Mouse (Mus musculus): ENCODE data around the gene Pmm1. TPM values are rescaled to one million over a fixed set of nuclear protein-coding genes. Genes with fewer than 3 reads are reported as not detected.

The Pmm1 gene
- polyA plus RNA-seq, 1 experiment from 2014 or later = 108 TPM

DNA sequence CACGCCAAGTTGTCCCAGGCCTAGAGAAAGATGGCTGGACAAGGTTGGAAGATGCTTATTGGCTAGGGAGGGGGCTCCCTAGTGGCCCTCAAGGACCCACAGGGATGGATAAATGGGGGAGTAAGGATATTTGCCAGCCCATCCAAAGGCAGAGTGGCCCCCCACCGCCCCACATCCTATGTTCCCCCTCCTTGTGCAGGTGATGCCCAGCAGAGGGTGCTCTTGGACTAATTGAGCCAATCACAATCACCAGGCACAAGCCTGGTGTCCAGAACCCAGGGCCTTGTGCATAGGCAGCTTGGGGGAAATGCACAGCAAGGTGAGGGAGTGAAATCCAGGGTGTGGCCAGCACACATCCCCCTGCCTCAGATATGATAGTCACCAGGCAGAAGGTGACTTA is 22.5 kb downstream of the Pmm1 start:
- Histone ChIP-seq H3K36me3 (no peaks in the 10 kb centered on the region), H3K27ac (replicated peaks) (peak overlapping the region; percentile 92), H3K9ac (peak overlapping the region; percentile 76), H3K27me3 (no peaks in the 10 kb centered on the region), H3K4me1 (replicated peaks) (peaks cover 35% of the 10 kb centered on the region), H3K4me3 (peak overlapping the region; percentile 60), H3K4me2 (peak overlapping the region; percentile 72), H3K9me3 (no peaks in the 10 kb centered on the region)
- WGBS = 28% methylated on average over 2 of the region's 2 CpGs
- peak; percentile 20; the same call in 1 of the 2 replicates for ATAC-seq (ENCODE audit: low FRiP score, low read depth)

DNA sequence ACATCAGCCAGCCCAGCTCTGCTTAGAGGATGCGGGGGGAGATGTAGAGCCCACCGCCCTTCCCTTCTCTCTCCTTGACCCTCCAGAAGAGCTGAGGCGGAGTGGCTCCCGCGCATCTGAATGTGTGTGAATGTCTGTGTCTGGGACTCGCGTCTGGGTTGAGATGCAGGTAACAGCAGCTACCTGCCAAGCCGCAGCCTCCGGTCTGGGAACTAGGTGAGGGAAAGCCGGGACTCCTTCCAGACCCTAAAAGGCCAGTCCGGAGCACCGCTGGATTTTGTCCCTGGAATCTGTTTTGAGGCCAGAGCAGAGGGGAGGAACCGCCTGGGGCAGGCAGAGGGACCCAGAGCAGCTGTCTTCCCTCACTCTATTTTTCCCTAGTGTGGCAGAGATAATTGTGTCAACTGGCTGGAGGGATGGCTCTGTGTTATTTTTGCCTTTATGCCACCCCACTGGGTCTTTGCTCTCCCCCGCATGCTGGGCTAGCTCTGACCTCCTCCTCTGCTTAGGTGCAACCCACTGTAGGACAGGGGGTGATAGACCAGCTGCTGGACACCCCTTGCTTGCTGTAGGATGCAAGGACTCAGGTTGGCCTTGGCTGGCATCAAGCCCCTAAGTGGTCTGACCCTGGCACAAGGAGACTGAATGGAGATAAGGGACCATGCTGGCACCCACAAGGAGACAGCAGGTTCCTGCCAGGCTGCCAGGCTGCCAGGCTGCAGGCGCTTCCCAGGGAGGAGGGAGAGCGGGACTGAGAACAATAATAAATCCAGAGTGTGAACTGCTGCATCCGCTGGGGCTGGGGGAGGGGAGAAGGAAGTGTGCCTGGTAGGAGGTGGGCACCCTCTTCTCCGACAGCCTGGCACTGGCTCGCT is 23.4 kb downstream of the Pmm1 start:
- Histone ChIP-seq H3K36me3 (no peaks in the 10 kb centered on the region), H3K4me1 (replicated peaks) (peaks cover 38% of the 10 kb centered on the region), H3K27me3 (no peaks in the 10 kb centered on the region), H3K9ac (peak overlapping the region; percentile 76), H3K9me3 (no peaks in the 10 kb centered on the region), H3K27ac (replicated peaks) (peak overlapping the region; percentile 92), H3K4me2 (peak overlapping the region; percentile 72), H3K4me3 (peak overlapping the region; percentile 60)
- 3% methylated on average over 17 of the region's 19 CpGs for WGBS
- ATAC-seq (ENCODE audit: low FRiP score, low read depth) = peak; percentile 43

DNA sequence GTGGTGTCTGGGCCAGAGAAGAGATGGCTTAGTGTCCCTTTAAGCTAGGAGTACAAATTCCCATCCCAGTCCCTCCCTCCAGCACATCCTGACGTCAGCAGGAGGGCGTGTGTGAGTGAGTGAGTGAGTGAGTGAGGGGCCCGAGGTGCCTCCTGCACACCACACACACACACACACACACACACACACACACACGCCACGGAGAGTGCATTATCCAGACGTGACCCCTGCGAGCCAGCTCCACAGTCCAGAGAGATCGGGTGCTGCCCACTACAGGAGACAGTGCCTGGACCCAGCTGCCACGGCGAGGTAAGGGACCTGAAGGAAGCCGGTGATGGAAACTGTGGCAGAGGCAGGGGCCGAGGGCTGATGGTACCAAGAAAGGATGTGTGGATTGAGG is 24.1 kb downstream of the Pmm1 start, which contains the start of gene Csdc2:
TSS of gene Csdc2 (plus strand) at position 81 of the 400 bp plus-strand sequence.
- Histone ChIP-seq H3K4me1 (replicated peaks) (peaks cover 38% of the 10 kb centered on the region), H3K36me3 (no peaks in the 10 kb centered on the region), H3K9me3 (no peaks in the 10 kb centered on the region), H3K27me3 (no peaks in the 10 kb centered on the region), H3K4me2 (peak within 1 kb of the TSS; percentile 72), H3K27ac (replicated peaks) (peak within 1 kb of the TSS; percentile 92), H3K4me3 (peak within 1 kb of the TSS; percentile 60), H3K9ac (peak within 1 kb of the TSS; percentile 76)
- WGBS = under 1% methylated on average over 12 of the region's 12 CpGs
- ATAC-seq (ENCODE audit: low FRiP score, low read depth) = peak; percentile 83

DNA sequence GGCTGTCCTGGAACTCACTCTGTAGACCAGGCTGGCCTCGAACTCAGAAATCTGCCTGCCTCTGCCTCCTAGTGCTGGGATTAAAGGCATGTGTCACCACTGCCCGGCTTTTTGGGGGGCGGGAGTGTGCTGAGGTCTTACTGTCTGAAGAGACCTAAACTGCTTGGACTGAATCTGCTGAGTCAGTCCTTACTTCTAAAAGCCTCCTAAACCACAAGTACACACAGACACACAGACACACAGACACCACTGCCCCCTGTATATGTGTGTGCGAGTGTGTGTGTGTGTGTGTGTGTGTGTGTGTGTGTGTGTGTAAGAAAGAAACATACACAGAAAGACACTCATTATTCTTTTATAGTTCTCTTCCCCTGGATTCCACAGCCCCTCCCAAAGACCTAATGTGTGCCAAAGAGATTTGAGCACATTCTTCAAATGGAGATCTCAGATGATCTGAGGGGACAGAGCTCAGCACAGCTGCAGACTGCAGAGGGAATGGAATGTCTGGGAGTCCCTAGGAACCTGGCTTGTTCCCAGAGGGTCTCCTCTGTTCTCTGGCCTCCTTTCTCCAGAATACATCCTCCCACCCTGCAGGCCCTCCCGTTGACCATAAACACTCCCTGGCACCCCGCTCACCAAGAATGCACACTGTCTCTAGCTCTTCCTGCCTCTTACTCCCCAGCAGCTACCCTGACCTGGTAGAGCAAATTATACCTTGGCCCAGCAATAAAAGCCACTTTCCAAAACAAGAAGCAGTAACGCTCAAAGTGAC is 24.7 kb downstream of the Pmm1 start:
- peak overlapping the region; percentile 76 for H3K9ac ChIP-seq
- peak overlapping the region; percentile 60 for H3K4me3 ChIP-seq
- H3K4me1 ChIP-seq (replicated peaks) = peaks cover 38% of the 10 kb centered on the region
- no peaks in the 10 kb centered on the region for H3K9me3 ChIP-seq
- peak; percentile 20; the same call in 1 of the 2 replicates for ATAC-seq (ENCODE audit: low FRiP score, low read depth)
- H3K4me2 ChIP-seq = peak overlapping the region; percentile 72
- WGBS = 55% methylated on average over 7 of the region's 7 CpGs
- peak overlapping the region; percentile 92 for H3K27ac ChIP-seq (replicated peaks)
- H3K27me3 ChIP-seq = no peaks in the 10 kb centered on the region
- H3K36me3 ChIP-seq = no peaks in the 10 kb centered on the region

DNA sequence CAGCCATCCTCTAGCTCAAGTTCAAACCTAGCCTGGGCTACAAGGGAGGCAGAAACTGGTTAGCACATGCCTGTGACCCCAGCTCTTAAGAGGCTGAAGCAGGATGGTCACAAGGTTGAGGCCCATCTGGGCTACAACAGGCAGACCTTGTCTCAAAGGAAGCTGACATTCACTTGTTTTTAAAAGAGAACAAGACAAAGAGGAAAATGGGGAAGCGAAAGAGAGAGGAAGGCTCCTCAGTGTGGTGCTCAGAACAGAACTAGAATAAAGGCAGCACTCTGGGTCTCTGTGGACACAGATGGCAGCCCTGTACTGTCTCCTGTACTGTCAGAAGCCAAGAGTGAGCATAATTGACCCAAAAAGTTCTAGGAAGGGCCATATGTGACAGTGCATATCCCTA is 26.7 kb downstream of the Pmm1 start:
- no peak overlapping the region for H3K9ac ChIP-seq
- peaks cover 33% of the 10 kb centered on the region for H3K4me1 ChIP-seq (replicated peaks)
- H3K4me3 ChIP-seq = no peak overlapping the region
- H3K4me2 ChIP-seq = no peak overlapping the region
- 90% methylated on average over 1 of the region's 1 CpGs for WGBS
- H3K27ac ChIP-seq (replicated peaks) = no peak overlapping the region
- ATAC-seq (ENCODE audit: low FRiP score, low read depth) = no peak
- no peaks in the 10 kb centered on the region for H3K36me3 ChIP-seq
- H3K27me3 ChIP-seq = no peaks in the 10 kb centered on the region
- no peaks in the 10 kb centered on the region for H3K9me3 ChIP-seq

DNA sequence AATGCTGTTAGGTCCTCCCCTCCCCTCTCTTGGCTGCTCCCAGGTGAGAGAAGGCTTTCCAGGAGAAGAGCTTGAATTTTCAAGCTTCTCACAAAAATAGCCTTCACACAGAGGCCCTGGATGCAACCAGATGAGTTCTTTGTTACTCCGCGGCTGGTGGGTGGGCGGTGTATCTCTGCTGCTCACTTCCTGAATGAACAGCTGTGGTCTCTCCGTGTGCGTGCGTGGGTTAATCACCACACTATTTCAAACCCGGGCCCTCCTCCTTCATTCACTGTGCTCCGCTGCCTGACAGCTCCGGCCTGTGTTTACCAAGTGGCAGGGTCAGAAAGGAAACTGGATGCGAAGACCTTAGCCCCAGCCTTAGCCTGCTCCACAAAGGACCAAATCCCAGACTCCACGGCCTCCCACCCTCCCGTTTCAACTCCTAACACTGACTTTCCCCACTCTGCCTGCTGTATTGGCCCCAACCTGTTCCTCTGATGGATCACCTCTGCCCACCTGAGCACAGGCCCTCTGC is 27.7 kb downstream of the Pmm1 start:
- Histone ChIP-seq H3K4me2 (no peak overlapping the region), H3K9me3 (no peaks in the 10 kb centered on the region), H3K9ac (no peak overlapping the region), H3K27me3 (no peaks in the 10 kb centered on the region), H3K4me1 (replicated peaks) (peaks cover 23% of the 10 kb centered on the region), H3K27ac (replicated peaks) (no peak overlapping the region), H3K36me3 (no peaks in the 10 kb centered on the region), H3K4me3 (no peak overlapping the region)
- ATAC-seq (ENCODE audit: low FRiP score, low read depth) = no peak
- WGBS = 30% methylated on average over 12 of the region's 12 CpGs

DNA sequence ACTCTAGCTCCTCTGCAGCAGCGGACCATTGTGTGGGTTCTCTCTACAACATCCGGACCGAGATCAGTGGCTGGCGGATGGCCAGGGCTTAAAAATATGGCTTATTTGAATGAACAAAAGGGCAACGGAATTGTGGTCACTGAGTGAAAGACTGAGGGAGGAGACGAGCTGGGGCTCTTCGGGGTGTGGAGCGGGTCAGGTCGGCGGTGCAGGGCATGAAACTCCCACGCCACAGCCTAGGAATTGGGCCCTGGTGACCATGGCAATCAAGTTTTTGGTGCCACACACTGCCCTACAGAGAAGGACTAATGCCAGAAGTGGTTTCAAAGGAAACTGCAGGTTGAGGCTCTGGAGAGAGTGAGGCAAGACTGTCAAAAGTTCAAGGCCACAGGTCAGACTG is 32.5 kb downstream of the Pmm1 start:
- Histone ChIP-seq H3K36me3 (no peaks in the 10 kb centered on the region), H3K27me3 (no peaks in the 10 kb centered on the region), H3K4me3 (no peak overlapping the region), H3K27ac (replicated peaks) (peak overlapping the region; percentile 86), H3K9me3 (no peaks in the 10 kb centered on the region), H3K4me1 (replicated peaks) (peaks cover 36% of the 10 kb centered on the region), H3K4me2 (no peak overlapping the region), H3K9ac (no peak overlapping the region)
- no peak for ATAC-seq (ENCODE audit: low FRiP score, low read depth)
- WGBS = 43% methylated on average over 11 of the region's 11 CpGs

DNA sequence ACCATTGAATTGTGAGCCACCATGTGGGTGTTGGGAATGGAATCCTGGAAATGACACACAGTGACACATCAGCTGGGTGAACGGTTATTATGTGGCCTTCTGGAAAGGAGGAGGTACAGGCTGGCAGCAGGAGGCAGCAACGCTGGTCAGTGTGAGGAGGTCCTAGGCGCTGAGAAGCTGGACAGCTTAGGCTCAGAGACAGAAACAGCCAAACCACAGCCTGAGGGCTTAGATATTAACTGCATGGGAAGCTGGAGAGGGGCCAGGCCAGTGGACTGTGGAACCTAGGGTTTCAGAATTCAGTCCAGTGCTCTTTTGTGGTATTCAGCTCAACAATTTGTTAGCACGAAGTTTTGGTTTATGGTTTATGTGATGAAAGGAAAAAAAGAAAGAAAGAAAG is 33.0 kb downstream of the Pmm1 start:
- Histone ChIP-seq H3K4me1 (replicated peaks) (peaks cover 33% of the 10 kb centered on the region), H3K4me2 (no peak overlapping the region), H3K27ac (replicated peaks) (peak overlapping the region; percentile 86), H3K4me3 (no peak overlapping the region), H3K9ac (no peak overlapping the region), H3K9me3 (no peaks in the 10 kb centered on the region), H3K36me3 (no peaks in the 10 kb centered on the region), H3K27me3 (no peaks in the 10 kb centered on the region)
- 38% methylated on average over 4 of the region's 4 CpGs for WGBS
- no peak for ATAC-seq (ENCODE audit: low FRiP score, low read depth)

DNA sequence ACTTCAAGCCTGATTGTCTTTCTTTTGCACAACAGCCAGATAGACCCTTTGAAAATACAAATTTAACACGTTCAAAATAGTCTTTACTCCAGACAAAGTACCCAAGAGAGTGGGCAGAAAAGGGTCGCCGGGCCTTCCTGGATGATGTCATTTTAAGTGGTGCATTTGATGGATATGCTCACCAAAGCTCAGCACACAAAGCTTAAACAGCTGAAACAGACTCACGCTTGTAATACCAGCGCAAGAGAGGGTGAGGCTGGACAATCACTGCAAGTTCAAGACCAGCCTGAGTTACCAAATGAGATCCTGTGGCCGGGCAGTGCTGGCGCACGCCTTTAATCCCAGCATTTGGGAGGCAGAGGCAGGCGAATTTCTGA is 34.3 kb downstream of the Pmm1 start:
- H3K27me3 ChIP-seq = no peaks in the 10 kb centered on the region
- no peaks in the 10 kb centered on the region for H3K36me3 ChIP-seq
- H3K4me2 ChIP-seq = peak overlapping the region; percentile 83
- no peak overlapping the region for H3K9ac ChIP-seq
- peak overlapping the region; percentile 86 for H3K27ac ChIP-seq (replicated peaks)
- ATAC-seq (ENCODE audit: low FRiP score, low read depth) = no peak
- H3K9me3 ChIP-seq = no peaks in the 10 kb centered on the region
- peaks cover 39% of the 10 kb centered on the region for H3K4me1 ChIP-seq (replicated peaks)
- 30% methylated on average over 9 of the region's 9 CpGs for WGBS
- peak overlapping the region; percentile 62 for H3K4me3 ChIP-seq

DNA sequence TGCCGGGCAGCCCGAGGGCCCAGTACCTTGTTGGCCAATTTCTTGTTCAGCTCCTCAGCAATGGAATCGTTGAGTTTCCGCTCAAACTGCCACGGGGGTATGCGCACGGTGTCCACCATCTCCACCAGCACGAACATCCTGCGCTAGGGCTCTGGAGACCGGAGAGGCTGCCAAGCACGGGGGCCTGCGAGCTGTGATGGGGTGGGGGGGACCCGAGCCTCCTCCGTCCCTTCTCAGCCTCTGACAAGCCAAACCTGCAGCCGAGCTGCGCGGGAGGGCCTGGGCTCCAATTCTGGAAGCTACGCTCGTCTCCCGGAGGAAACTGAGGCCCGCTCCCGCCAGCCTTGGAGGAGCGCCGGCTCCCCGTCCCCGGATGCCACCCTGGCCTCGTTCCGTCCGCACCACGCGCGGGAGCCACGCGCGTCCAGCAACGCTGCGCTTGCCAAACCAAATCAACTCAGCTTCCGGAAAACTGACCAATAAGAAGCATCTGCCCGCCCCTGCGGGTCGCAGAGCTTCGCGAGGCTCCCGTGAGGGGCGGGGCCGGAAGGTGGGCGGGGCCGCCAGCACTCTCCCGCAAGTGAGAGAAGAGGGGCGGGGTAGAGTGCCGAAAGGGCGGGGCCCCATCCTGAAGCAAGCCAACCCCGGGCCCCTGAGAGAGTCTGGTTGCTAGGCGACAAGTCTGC is 34.8 kb downstream of the Pmm1 start, which contains the start of gene Polr3h:
TSS of gene Polr3h (minus strand) at position 481 of the 686 bp plus-strand sequence.
- Histone ChIP-seq H3K36me3 (no peaks in the 10 kb centered on the region), H3K4me2 (peak within 1 kb of the TSS; percentile 83), H3K4me3 (peak within 1 kb of the TSS; percentile 62), H3K4me1 (replicated peaks) (peaks cover 39% of the 10 kb centered on the region), H3K9ac (peak within 1 kb of the TSS; percentile 59), H3K27ac (replicated peaks) (peak within 1 kb of the TSS; percentile 86), H3K9me3 (no peaks in the 10 kb centered on the region), H3K27me3 (no peaks in the 10 kb centered on the region)
- WGBS = under 1% methylated on average over 52 of the region's 54 CpGs
- ATAC-seq (ENCODE audit: low FRiP score, low read depth) = peak; percentile 96

DNA sequence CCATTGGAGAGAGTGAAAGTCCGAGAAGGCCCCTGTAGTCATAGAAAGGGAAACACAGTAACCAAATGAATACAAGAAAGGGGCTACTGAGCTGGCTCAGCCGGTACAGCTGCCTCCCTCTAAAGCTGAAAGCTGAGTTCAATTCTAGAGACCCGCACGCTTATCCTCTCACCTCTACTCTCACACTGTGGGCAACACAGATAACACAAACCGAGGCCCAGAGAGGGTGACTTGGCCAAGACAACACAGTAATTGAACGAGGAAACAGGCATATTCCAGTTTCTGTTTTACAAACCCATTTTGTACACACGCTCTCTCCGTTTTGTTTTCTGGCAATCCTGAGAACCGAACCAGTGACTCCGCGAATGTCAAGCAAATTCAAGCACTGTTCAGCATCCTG is 35.8 kb downstream of the Pmm1 start:
- no peaks in the 10 kb centered on the region for H3K36me3 ChIP-seq
- WGBS = 85% methylated on average over 11 of the region's 11 CpGs
- H3K4me2 ChIP-seq = peak overlapping the region; percentile 83
- H3K27me3 ChIP-seq = no peaks in the 10 kb centered on the region
- peak overlapping the region; percentile 62 for H3K4me3 ChIP-seq
- H3K9ac ChIP-seq = peak overlapping the region; percentile 59; the same call in 1 of the 2 replicates
- no peak for ATAC-seq (ENCODE audit: low FRiP score, low read depth)
- no peak overlapping the region for H3K27ac ChIP-seq (replicated peaks)
- no peaks in the 10 kb centered on the region for H3K9me3 ChIP-seq
- peaks cover 39% of the 10 kb centered on the region for H3K4me1 ChIP-seq (replicated peaks)
